Mouse (Mus musculus) liver, embryonic 13.5 days (tissue): ENCODE data around the gene Syn3. TPM values are rescaled to one million over a fixed set of nuclear protein-coding genes. Genes with fewer than 3 reads are reported as not detected.
"Not testable (repeated sequence)": the region's sequence is repeated elsewhere in the genome, so short reads cannot be mapped to it uniquely, and the experiment has no call there.

Experiments used
- ATAC-seq: fragments of 200-750 bp; cut with Nextera tagmentation; 2 replicates; pipeline ENCODE4 v1.8.0; 2017; ENCODE audit warnings: low read depth, mild to moderate bottlenecking, moderate number of reproducible peaks, moderate library complexity
- DNase-seq: peaks from one replicate; pipeline ENCODE4 v3.0.0; 2022
- H3K27ac ChIP-seq: fragments of 300-500 bp; sonication (generic); 2 replicates; pipeline ENCODE4 v1.5.1; 2015; ENCODE audit warnings: moderate library complexity, mild to moderate bottlenecking, inconsistent platforms
- H3K27me3 ChIP-seq: fragments of 300-500 bp; sonication (generic); 2 replicates; pipeline ENCODE4 v1.6.1; 2015; ENCODE audit warnings: mild to moderate bottlenecking, inconsistent platforms
- H3K36me3 ChIP-seq: fragments of 300-500 bp; sonication (generic); 2 replicates; pipeline ENCODE4 v1.6.1; 2015; ENCODE audit warnings: mild to moderate bottlenecking, inconsistent platforms
- H3K4me1 ChIP-seq: fragments of 300-500 bp; sonication (generic); replicated peaks from 2 replicates; pipeline ENCODE4 v1.6.1; 2015; ENCODE audit warnings: inconsistent platforms
- H3K4me2 ChIP-seq: fragments of 300-500 bp; sonication (generic); 2 replicates; pipeline ENCODE4 v1.6.1; 2015; ENCODE audit warnings: inconsistent platforms, mild to moderate bottlenecking, moderate library complexity
- H3K4me3 ChIP-seq: fragments of 300-500 bp; sonication (generic); replicated peaks from 2 replicates; pipeline ENCODE4 v1.5.1; 2015; ENCODE audit warnings: mild to moderate bottlenecking, inconsistent platforms
- H3K9ac ChIP-seq: fragments of 300-500 bp; sonication (generic); 2 replicates; pipeline ENCODE4 v1.6.1; 2015; ENCODE audit warnings: mild to moderate bottlenecking, inconsistent platforms
- H3K9me3 ChIP-seq: fragments of 300-500 bp; sonication (generic); replicated peaks from 2 replicates; pipeline ENCODE4 v1.6.1; 2016; ENCODE audit warnings: inconsistent platforms
- WGBS: fragments of 180-500 bp; shearing (Covaris S2); methylation state at CpG from one replicate; pipeline ENCODE4 v1.1.7; 2015; ENCODE audit not compliant: insufficient replicate concordance; 5-methylcytosine and 5-hydroxymethylcytosine counted together
- polyA plus RNA-seq: library from polyadenylated mRNA; unstranded; fragments of >200 nt; fragmentation: Nextera tagmentation; extraction: Ambion mirVana; gene quantifications from 2 replicates; pipeline ENCODE4 v1.2.1, GENCODE M21; 2015

Gene Syn3
- polyA plus RNA-seq, 1 experiment from 2014 or later: 0.14 TPM

DNA sequence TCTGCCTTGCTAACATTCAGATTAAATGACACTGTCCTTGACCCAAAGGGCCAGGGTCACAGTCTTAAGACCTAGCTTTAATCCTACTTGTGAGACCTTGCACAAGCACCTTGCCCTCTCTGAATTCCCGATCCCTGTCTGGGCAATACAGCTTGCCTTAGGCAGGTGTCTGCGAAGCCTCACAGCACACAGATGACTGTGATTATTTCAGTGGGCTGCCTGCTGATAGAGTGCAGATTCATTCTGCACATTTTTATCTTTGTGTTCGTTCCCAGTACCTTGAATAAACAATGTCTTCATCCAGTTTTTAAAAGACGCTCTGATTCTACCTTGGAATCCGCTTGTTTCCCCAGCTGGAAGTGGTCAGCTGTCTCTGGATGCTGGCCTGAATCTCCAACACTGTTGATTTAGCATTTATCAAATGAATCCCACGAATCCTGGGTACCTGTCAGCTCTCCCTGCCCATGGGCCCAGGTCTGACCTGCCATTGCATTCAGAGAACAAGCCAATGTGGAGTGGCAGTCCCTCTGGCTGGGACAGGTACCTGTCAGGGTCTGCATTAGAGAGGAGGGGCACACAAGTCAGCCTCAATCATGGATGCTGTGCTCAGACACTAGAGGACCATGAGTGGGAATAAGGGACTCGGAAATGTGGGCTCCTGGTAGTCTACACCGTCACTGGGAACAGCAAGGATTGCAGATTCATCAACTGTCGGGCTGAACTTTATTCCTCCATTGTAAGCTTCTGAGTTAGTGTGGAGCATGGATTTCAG, 117.4 kb downstream of the Syn3 start:
- Histone ChIP-seq H3K36me3 (no peaks in the 10 kb centered on the region), H3K9ac (no peak overlapping the region), H3K4me1 (no peaks in the 10 kb centered on the region), H3K27me3 (peaks cover 6% of the 10 kb centered on the region; the same call in 1 of the 2 replicates), H3K4me3 (no peak overlapping the region), H3K27ac (no peak overlapping the region), H3K9me3 (no peaks in the 10 kb centered on the region), H3K4me2 (no peak overlapping the region)
- no peak for ATAC-seq
- WGBS: 59% methylated on average over 9 of the region's 9 CpGs
- DNase-seq: no peak

DNA sequence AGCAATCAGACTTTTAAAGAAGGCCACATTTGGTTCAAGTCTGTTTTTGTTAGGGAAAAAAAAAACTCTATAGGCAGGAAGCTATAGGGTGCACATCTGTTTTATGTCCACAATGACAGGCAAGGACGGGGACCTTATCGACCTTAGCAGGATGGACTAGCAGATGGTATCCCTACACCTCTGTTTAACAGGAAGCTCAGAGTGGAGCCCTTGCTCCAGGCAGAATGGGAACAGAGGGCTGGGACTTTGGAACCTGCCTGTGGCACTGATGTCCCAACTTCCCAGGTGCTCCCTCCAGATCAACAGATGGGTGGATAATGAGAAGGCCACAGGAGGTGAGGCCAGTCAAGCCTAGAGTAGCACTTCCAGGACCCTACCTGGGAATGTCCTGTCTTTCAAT, 118.1 kb downstream of the Syn3 start:
- H3K4me3 ChIP-seq: no peak overlapping the region
- DNase-seq: no peak
- WGBS: 62% methylated on average over 2 of the region's 2 CpGs
- no peaks in the 10 kb centered on the region for H3K4me1 ChIP-seq
- H3K27me3 ChIP-seq: peaks cover 6% of the 10 kb centered on the region; the same call in 1 of the 2 replicates
- no peak overlapping the region for H3K4me2 ChIP-seq
- H3K36me3 ChIP-seq: no peaks in the 10 kb centered on the region
- no peak for ATAC-seq
- no peak overlapping the region for H3K27ac ChIP-seq
- H3K9ac ChIP-seq: no peak overlapping the region
- H3K9me3 ChIP-seq: no peaks in the 10 kb centered on the region

DNA sequence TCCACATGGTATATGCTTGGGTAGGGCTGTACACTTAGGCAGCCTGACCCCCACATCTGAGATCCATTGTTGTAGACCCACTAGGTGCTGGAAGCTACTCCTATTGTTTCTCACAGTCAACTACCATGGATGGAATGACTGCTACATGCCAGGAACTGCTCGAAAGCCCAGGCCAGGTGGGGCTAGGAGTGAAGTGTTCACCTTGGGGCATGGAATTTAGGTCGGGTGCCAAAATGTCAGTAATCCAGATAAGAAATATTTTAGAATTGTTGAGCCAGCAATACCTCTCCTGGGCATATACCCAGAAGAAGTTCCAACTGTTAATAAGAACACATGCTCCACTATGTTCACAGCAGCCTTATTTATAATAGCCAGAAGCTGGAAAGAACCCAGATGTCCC, 119.9 kb downstream of the Syn3 start:
- not testable (repeated sequence) for H3K27me3 ChIP-seq, H3K4me2 ChIP-seq, ATAC-seq, H3K36me3 ChIP-seq, H3K9ac ChIP-seq, H3K4me1 ChIP-seq, H3K9me3 ChIP-seq, H3K27ac ChIP-seq, H3K4me3 ChIP-seq, DNase-seq
- WGBS: 44% methylated on average over 2 of the region's 2 CpGs

DNA sequence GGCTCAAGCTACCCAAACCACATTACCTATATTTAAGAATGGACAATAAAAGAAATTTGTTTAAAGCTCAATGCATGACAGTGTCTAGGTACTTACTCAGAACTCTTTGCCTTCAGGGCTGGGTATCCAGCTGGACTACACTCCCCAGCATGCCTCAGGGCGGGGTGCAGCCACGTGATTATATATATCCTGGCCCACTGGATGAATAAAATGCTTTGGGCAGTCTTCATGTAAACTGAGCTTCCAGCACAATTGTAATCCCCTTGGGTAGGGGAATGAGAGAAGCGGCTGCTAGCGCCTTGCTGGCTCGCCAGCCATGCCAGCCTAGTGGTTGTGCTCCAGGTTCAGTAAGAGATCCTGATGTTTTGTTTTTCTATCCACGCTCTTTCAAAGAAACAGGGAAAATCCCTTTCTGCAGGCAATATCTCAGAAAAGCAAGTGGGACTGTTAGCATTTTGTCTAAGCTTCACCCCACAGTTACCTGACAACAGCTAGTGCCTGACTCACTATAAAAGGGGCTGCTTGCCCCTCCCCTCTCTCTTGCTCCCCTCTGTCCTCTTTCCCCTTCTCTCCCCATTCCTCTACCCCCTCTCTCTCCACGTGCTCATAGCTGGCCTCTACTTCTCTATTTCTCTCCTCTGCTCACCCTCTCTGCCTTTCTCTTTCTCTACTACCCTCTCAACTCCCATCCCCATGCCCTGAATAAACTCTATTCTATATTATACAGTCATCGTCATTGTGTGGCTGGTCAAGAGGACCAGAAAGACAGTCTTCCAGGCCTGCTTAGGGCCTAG, 122.1 kb downstream of the Syn3 start:
- no peaks in the 10 kb centered on the region for H3K4me1 ChIP-seq
- H3K4me2 ChIP-seq: no peak overlapping the region
- H3K9ac ChIP-seq: no peak overlapping the region
- 67% methylated on average over 8 of the region's 8 CpGs for WGBS
- no peaks in the 10 kb centered on the region for H3K27me3 ChIP-seq
- H3K27ac ChIP-seq: no peak overlapping the region
- no peak for DNase-seq
- no peaks in the 10 kb centered on the region for H3K36me3 ChIP-seq
- no peaks in the 10 kb centered on the region for H3K9me3 ChIP-seq
- H3K4me3 ChIP-seq: no peak overlapping the region
- ATAC-seq: no peak

DNA sequence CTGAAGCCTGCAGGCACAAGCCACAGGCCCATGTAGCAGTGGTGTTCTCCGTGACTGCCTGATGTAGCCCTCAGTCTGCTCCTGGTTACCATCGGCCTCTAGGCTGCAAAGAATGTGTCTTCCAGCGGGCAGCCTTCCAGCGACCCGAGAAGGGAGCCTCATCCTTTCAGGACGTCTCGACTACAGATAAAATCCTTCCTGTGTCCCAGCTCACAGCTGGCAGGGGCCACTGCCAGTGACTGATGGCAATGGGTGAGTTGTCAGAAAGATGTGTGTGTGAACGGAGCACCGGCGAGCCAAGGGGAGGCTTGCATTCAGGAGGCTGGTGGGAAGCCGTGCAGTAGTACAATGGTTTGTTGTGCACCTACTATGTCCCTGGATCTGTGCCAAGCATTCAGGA, 122.8 kb downstream of the Syn3 start:
- Histone ChIP-seq H3K27ac (no peak overlapping the region), H3K4me2 (no peak overlapping the region), H3K4me1 (no peaks in the 10 kb centered on the region), H3K9me3 (no peaks in the 10 kb centered on the region), H3K36me3 (no peaks in the 10 kb centered on the region), H3K27me3 (no peaks in the 10 kb centered on the region), H3K4me3 (no peak overlapping the region), H3K9ac (no peak overlapping the region)
- DNase-seq: no peak
- 60% methylated on average over 11 of the region's 11 CpGs for WGBS
- no peak for ATAC-seq

DNA sequence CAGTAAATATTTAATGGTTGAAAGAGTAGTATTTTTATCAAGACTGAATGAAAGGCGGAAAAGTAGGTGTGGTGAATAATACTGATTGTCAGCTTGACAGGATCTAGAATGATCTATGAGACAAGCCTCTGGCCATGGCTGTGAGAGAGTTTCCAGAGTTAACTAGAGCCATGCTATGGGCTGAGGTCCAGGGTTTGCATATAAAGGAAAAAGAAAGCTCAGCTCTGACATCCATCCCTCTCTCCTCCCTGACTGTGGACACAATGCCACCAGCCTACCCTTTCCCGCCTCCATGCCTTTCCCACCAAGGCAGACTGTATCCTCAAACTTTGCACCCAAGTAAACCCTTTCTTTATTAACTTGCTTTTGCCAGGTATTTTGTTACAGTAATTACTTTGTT, 124.6 kb downstream of the Syn3 start:
- H3K9ac ChIP-seq: no peak overlapping the region
- no peak overlapping the region for H3K27ac ChIP-seq
- WGBS: 85% methylated on average over 2 of the region's 2 CpGs
- H3K27me3 ChIP-seq: no peaks in the 10 kb centered on the region
- H3K36me3 ChIP-seq: no peaks in the 10 kb centered on the region
- H3K4me1 ChIP-seq: peaks cover 5% of the 10 kb centered on the region; the same call in 1 of the 2 replicates
- no peak for DNase-seq
- H3K4me3 ChIP-seq: no peak overlapping the region
- no peaks in the 10 kb centered on the region for H3K9me3 ChIP-seq
- no peak for ATAC-seq
- H3K4me2 ChIP-seq: no peak overlapping the region

DNA sequence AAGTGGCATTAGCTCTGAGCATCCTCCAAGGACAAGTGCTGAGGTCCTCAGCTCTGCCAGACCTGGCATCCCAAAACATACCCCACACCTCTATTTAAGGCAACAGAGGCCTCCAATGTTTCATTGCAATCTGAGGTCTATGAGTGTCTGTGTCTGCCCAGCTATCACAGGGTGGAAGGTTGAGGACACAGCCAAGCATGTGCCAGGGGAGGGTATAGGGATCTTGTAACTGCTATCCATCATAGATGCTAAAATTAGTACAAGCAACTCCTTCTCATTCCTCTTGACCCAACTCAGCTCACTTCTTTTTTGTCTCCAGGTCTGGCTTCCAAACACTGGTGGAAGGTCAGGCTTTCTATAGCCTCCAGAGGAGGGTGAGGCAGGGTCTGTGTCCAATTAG, 127.1 kb downstream of the Syn3 start:
- Histone ChIP-seq H3K27ac (no peak overlapping the region), H3K36me3 (no peaks in the 10 kb centered on the region), H3K4me1 (peaks cover 10% of the 10 kb centered on the region), H3K9me3 (no peaks in the 10 kb centered on the region), H3K9ac (no peak overlapping the region), H3K4me3 (no peak overlapping the region), H3K27me3 (0 out of 2 replicates have a peak, but pooled peaks cover 4% of the 10 kb centered on the region), H3K4me2 (no peak overlapping the region)
- ATAC-seq (no peak), DNase-seq (no peak)

DNA sequence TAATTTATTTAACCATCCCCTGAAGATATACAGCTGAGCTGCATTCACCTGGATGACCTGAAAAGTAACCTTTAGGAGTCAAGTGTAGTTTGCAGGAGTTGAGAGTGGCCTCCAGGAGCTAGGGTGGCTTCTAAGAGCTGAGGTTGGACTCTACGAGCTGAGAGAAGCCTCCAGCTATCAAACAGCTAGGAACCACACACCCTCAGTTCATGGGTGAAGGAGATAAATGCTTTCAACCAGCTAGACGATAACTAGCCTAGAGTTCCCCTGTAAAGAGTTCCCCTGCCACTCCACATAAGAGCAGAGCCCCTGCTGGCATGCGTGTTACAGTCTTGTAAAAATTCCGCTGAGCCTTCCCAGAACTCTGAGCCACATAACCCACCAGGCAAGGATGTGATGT, 129.3 kb downstream of the Syn3 start:
- H3K27me3 ChIP-seq: 0 out of 2 replicates have a peak, but pooled peaks cover 4% of the 10 kb centered on the region

DNA sequence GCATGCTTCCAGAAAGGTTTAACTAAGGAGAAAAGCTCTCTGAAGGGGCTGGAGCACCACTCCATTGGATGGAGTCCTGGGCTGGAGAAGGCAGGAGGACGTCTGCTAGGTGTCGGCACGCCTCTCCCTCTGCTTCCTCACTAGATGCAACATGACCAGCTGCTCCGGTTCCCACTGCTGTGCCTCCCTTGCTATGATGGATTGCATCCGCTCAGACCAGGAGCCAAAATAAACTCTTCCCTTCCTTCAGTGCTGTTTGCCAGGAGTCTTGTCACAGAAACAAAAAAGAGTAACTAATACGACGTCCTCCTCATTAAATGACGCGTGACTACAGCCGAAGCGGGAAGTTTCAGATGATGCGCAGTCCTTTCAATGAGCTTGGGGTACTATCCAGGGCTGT, 129.9 kb downstream of the Syn3 start:
- Histone ChIP-seq H3K27me3 (0 out of 2 replicates have a peak, but pooled peaks cover 4% of the 10 kb centered on the region), H3K9ac (no peak overlapping the region), H3K4me2 (no peak overlapping the region), H3K27ac (no peak overlapping the region), H3K9me3 (no peaks in the 10 kb centered on the region), H3K4me1 (peaks cover 23% of the 10 kb centered on the region), H3K36me3 (no peaks in the 10 kb centered on the region), H3K4me3 (no peak overlapping the region)
- ATAC-seq (no peak), DNase-seq (no peak)
- 83% methylated on average over 12 of the region's 12 CpGs for WGBS

More for the DNA sequence above, 129.3 kb downstream of the Syn3 start:
- DNase-seq: no peak
- 47% methylated on average over 4 of the region's 4 CpGs for WGBS
- H3K9ac ChIP-seq: no peak overlapping the region
- H3K9me3 ChIP-seq: no peaks in the 10 kb centered on the region
- ATAC-seq: peak; percentile 71
- no peak overlapping the region for H3K4me2 ChIP-seq
- no peaks in the 10 kb centered on the region for H3K36me3 ChIP-seq
- H3K4me1 ChIP-seq: peaks cover 23% of the 10 kb centered on the region
- no peak overlapping the region for H3K27ac ChIP-seq
- no peak overlapping the region for H3K4me3 ChIP-seq

DNA sequence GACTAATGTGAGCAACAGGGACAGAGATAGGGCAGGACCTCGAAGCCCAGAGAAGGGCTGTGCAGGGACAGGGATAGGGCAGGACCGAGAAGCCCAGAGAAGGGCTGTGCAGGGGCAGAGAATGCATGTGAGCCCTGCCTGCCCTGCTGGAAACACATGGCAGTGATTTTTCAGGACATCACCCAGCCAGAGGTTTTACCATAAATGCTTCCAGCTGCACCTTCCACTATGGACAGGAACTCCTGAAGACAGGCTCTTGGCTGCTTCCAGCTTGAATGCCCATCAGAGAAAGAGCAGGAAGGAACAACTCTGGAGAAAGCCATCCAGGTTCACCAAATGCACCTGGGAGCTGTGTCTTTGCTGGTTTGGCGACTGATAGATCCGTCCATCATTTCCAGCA, 131.3 kb downstream of the Syn3 start:
- ATAC-seq: no peak
- no peak overlapping the region for H3K27ac ChIP-seq

DNA sequence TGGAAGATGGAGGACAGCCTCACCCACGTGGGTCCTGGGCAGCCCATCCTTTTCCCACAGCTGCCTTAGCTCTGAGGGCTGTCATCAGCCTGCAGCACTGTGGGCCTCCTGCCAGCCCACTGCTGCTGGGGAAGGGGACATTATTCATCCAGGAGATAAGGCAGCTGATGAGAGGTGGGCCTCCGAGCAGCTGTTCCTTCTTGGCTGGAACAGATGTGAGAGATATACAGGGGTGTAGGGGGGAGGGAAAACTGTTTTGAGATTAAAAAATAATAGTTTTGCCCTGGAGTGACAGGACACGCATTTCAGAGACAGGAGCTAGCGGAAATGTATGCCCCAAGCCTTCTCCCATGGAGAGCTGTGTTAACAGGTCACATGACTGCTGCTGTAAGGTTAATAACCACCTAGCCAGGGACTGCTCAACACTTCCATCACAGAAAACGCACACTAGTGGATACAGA, 133.0 kb downstream of the Syn3 start:
- H3K4me3 ChIP-seq: no peak overlapping the region
- H3K4me1 ChIP-seq: peaks cover 23% of the 10 kb centered on the region
- peak; percentile 19; the same call in 1 of the 2 replicates for ATAC-seq
- H3K27me3 ChIP-seq: 0 out of 2 replicates have a peak, but pooled peaks cover 4% of the 10 kb centered on the region
- 30% methylated on average over 5 of the region's 5 CpGs for WGBS
- no peaks in the 10 kb centered on the region for H3K36me3 ChIP-seq
- DNase-seq: no peak
- no peaks in the 10 kb centered on the region for H3K9me3 ChIP-seq
- no peak overlapping the region; the same call in 1 of the 2 replicates for H3K4me2 ChIP-seq
- H3K9ac ChIP-seq: no peak overlapping the region
- no peak overlapping the region for H3K27ac ChIP-seq

More for the DNA sequence above, 131.3 kb downstream of the Syn3 start:
- Histone ChIP-seq H3K9ac (no peak overlapping the region), H3K27me3 (0 out of 2 replicates have a peak, but pooled peaks cover 4% of the 10 kb centered on the region), H3K4me2 (no peak overlapping the region), H3K4me1 (peaks cover 23% of the 10 kb centered on the region), H3K9me3 (no peaks in the 10 kb centered on the region), H3K36me3 (no peaks in the 10 kb centered on the region), H3K4me3 (no peak overlapping the region)
- DNase-seq: no peak
- 65% methylated on average over 4 of the region's 4 CpGs for WGBS
